Mouse (Mus musculus): ENCODE measurements at regions not wholly inside any gene's neighbourhood (a gene's known extent, or its start where the extent isn't known, plus 50 kb on each side); places are given as distances from the start of the nearest gene placed in this dataset.
A peak's percentile ranks its signal among the peaks of the same experiment; 100 is the strongest.

DNA sequence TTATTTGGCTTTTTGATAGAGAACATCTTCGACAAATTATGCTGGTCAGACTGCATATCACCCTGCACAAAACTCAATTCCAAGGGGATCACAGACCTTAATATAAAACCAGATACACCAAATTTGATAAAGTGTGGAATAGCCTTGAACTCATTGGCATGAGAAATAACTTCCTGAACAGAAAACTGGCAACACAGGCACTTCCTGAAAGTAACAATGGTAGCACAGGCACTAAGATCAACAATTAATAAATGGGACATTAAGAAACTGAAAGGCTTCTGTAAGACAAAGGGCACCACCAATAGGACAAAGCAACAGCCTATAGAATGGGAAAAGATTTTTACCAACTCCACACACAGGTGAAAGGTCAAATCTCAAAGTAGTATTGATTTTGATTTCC, 141.5 kb downstream of the Fam198b start:
- Histone ChIP-seq H3K27me3 (ENCODE audit: control insufficient read depth, insufficient read depth, low read length) (no peaks in the 10 kb centered on the region), H3K4me2 (no peak overlapping the region), H3K4me3 (ENCODE audit: low read depth, low read length) (no peak overlapping the region), H3K9me3 (ENCODE audit: control insufficient read depth, low read length) (no peaks in the 10 kb centered on the region), H3K36me3 (ENCODE audit: control insufficient read depth, insufficient read depth, low read length) (no peaks in the 10 kb centered on the region), H3K9ac (ENCODE audit: low read length) (no peak overlapping the region), H3K4me1 (ENCODE audit: control insufficient read depth, insufficient read depth, low read length) (no peaks in the 10 kb centered on the region), H3K27ac (ENCODE audit: low read depth, low read length) (no peak overlapping the region)
- ATAC-seq (ENCODE audit: low FRiP score) (no peak), DNase-seq (ENCODE audit: low spot score, missing footprints) (peak; percentile 19)
- WGBS, result 81% methylated on average over 1 of the region's 1 CpGs

DNA sequence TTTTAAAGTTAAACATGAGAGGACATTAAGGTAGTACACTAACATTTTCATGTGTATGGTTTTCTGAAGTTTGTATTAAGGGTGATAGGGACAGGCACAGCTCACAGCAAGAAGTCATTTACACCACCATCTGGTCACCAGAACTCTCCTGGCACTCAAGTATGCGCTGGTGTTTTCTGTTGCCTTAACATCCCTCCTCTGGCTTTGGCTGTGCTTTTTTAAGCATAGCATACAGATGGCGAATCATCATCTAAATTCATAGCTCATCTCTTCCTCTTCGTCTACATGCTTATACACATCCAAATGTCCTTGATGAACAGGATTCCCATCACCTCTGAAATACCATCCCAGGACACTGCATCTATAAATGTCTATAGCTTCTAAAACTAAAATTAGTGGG, 148.7 kb downstream of the Fam198b start:
- H3K4me2 ChIP-seq, result no peak overlapping the region
- H3K27me3 ChIP-seq (ENCODE audit: control insufficient read depth, insufficient read depth, low read length), result no peaks in the 10 kb centered on the region
- DNase-seq (ENCODE audit: low spot score, missing footprints) (peak; percentile 37), ATAC-seq (ENCODE audit: low FRiP score) (no peak)
- H3K36me3 ChIP-seq (ENCODE audit: control insufficient read depth, insufficient read depth, low read length), result no peaks in the 10 kb centered on the region
- H3K9me3 ChIP-seq (ENCODE audit: control insufficient read depth, low read length), result no peaks in the 10 kb centered on the region
- 76% methylated on average over 3 of the region's 3 CpGs for WGBS
- no peak overlapping the region for H3K27ac ChIP-seq (ENCODE audit: low read depth, low read length)
- no peak overlapping the region for H3K9ac ChIP-seq (ENCODE audit: low read length)
- no peaks in the 10 kb centered on the region for H3K4me1 ChIP-seq (ENCODE audit: control insufficient read depth, insufficient read depth, low read length)
- no peak overlapping the region for H3K4me3 ChIP-seq (ENCODE audit: low read depth, low read length)

DNA sequence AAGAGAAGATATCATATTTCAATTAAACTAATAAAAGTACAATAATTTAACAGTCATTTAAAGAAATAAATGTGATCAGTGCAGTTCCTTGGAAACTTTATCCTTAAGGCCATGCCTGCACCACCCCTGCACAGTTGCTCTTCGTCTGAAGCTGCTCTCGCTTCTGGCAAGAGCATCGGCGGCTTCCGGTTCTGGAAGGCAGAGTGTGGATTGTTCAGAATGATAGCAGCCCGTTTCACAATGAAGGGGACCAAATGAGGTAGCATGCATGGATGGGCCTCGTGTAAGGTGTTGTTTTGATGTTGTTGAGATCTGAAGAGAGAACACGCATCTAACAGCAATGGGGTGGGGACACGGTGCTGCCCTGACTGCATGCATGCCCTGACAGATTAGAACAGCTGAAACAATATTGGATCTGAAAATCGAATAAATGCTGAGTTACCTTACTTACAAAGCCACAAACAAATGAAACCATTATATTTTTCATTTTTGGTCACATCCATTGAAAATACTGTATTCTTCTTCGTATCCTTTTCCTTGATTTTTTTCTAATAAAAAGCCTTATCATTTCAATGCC, 154.3 kb downstream of the Fam198b start:
- Histone ChIP-seq H3K4me3 (ENCODE audit: low read depth, low read length) (no peak overlapping the region), H3K27me3 (ENCODE audit: control insufficient read depth, insufficient read depth, low read length) (no peaks in the 10 kb centered on the region), H3K9ac (ENCODE audit: low read length) (no peak overlapping the region), H3K36me3 (ENCODE audit: control insufficient read depth, insufficient read depth, low read length) (no peaks in the 10 kb centered on the region), H3K4me2 (no peak overlapping the region), H3K4me1 (ENCODE audit: control insufficient read depth, insufficient read depth, low read length) (no peaks in the 10 kb centered on the region), H3K9me3 (ENCODE audit: control insufficient read depth, low read length) (no peaks in the 10 kb centered on the region), H3K27ac (ENCODE audit: low read depth, low read length) (no peak overlapping the region)
- 86% methylated on average over 11 of the region's 11 CpGs for WGBS
- ATAC-seq (ENCODE audit: low FRiP score) (no peak), DNase-seq (ENCODE audit: low spot score, missing footprints) (peak; percentile 23)

DNA sequence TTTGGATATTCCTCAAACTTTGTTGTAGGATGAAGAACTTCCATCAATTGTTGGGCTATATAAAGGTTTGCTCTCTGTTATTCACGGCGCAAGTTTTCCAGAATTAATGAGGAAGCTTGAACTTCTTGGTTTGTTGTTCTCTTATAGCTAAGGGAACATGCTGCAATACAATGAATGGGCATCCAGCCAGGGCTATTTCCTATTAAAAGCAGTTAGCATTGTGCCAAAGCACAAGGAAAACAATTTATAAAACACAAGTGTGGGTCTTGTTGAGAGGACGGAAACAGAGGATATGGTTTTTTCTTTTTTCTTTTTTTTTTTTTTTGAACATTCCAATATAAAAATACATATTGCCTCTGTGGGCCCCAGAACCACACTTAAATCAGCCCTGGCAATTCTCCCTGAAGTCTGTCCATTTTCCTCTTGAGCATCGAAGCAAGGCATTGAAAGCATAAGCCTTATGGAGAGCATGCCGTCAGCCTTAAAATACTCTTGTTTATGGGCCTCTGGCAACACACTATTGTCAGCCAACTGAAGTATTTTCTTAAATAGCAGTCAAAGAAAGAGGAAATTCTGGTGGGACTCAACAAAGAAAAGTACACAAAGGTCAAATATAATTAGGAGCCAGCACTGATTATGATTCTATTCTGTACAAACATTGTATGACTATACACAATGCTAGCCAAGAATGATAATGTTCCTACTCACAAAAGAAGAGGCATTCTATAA, 158.6 kb downstream of the Fam198b start:
- no peaks in the 10 kb centered on the region for H3K4me1 ChIP-seq (ENCODE audit: control insufficient read depth, insufficient read depth, low read length)

DNA sequence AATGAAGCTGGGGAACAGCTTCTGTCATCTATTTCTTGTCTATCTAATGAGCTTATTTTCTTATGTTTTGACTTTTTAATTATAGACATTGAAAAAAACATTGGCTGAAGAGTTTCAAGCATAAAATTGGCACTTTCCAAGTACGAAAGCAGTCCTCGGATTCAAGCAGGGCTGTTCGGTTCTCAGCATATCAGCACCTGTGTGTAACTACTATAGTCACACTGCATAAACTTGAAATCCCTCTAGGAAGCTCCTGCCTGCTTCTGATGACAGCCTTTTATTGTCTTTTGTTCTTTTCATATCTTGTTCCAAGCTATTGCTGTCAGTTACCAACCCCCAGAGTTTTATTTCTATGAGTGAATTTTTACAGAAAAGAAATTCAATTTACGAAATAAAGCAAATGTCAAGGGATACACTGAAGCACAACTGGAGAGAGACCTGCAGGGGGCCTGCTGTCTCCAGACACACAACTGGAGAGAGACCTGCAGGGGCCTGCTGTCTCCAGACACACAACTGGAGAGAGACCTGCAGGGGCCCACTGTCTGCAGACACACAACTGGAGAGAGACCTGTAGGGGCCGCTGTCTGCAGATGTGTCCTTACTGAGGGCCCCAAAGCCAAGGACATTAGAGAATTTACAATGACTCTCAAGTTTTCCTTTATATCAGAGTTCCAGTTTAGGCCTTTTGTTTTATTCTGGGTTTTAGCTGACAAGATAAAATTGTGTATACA, 165.3 kb downstream of the Fam198b start:
- Histone ChIP-seq H3K4me3 (ENCODE audit: low read depth, low read length) (no peak overlapping the region), H3K4me1 (ENCODE audit: control insufficient read depth, insufficient read depth, low read length) (no peaks in the 10 kb centered on the region), H3K4me2 (no peak overlapping the region), H3K9ac (ENCODE audit: low read length) (no peak overlapping the region), H3K27me3 (ENCODE audit: control insufficient read depth, insufficient read depth, low read length) (no peaks in the 10 kb centered on the region), H3K9me3 (ENCODE audit: control insufficient read depth, low read length) (no peaks in the 10 kb centered on the region), H3K36me3 (ENCODE audit: control insufficient read depth, insufficient read depth, low read length) (no peaks in the 10 kb centered on the region), H3K27ac (ENCODE audit: low read depth, low read length) (no peak overlapping the region)
- 84% methylated on average over 5 of the region's 5 CpGs for whole genome bisulfite sequencing
- DNase-seq (ENCODE audit: low spot score, missing footprints) (peak; percentile 33), ATAC-seq (ENCODE audit: low FRiP score) (no peak)

More for the DNA sequence above, 158.6 kb downstream of the Fam198b start:
- Histone ChIP-seq H3K4me3 (ENCODE audit: low read depth, low read length) (no peak overlapping the region), H3K9me3 (ENCODE audit: control insufficient read depth, low read length) (no peaks in the 10 kb centered on the region), H3K4me2 (no peak overlapping the region), H3K36me3 (ENCODE audit: control insufficient read depth, insufficient read depth, low read length) (no peaks in the 10 kb centered on the region), H3K27me3 (ENCODE audit: control insufficient read depth, insufficient read depth, low read length) (no peaks in the 10 kb centered on the region), H3K9ac (ENCODE audit: low read length) (no peak overlapping the region), H3K27ac (ENCODE audit: low read depth, low read length) (no peak overlapping the region)
- no peak for ATAC-seq (ENCODE audit: low FRiP score)
- DNase-seq (ENCODE audit: low spot score, missing footprints), result peak; percentile 62
- WGBS, result 86% methylated on average over 5 of the region's 5 CpGs

DNA sequence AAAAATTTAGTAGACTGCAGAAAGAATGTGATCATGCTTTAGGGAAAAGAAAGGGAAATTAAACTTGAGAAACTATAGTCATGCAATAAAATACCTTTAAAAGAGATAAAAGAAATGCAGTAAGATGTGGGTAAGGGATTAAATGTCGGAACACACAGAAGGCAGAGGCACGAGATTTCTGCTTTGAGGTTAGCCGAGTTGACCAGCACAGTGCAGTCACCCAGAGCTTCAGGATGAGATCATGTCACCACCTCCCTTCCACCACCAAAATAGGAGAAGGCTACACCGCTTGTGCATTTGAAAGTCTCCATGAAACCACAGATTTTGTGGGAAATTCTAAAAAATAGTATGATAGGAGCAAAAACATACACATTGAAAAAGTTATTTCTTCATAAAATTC, 166.6 kb downstream of the Fam198b start:
- no peak overlapping the region for H3K4me2 ChIP-seq
- H3K27ac ChIP-seq (ENCODE audit: low read depth, low read length), result no peak overlapping the region
- H3K36me3 ChIP-seq (ENCODE audit: control insufficient read depth, insufficient read depth, low read length), result no peaks in the 10 kb centered on the region
- WGBS, result 77% methylated on average over 4 of the region's 4 CpGs
- H3K9ac ChIP-seq (ENCODE audit: low read length), result no peak overlapping the region
- H3K27me3 ChIP-seq (ENCODE audit: control insufficient read depth, insufficient read depth, low read length), result no peaks in the 10 kb centered on the region
- H3K4me3 ChIP-seq (ENCODE audit: low read depth, low read length), result no peak overlapping the region
- no peaks in the 10 kb centered on the region for H3K4me1 ChIP-seq (ENCODE audit: control insufficient read depth, insufficient read depth, low read length)
- no peak for ATAC-seq (ENCODE audit: low FRiP score)
- no peak for DNase-seq (ENCODE audit: low spot score, missing footprints)
- no peaks in the 10 kb centered on the region for H3K9me3 ChIP-seq (ENCODE audit: control insufficient read depth, low read length)

DNA sequence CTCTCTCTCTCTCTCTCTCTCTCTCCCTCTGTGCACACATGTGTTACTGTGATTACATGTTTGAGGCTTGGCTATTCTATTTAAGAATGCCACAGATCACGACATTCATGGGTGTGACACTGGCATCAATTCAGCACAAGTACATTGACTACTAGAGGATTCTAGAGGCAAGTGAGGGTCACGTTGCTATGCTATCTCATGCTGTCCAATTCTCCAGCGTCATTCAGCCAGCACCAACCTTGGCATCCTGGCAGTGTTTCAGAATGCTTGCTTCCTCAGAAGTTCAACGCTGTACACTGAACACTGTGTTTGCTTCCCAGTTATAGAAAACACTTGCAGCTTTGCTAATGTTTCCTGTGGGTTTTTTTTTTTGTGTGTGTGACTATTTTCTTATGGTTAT, 167.6 kb downstream of the Fam198b start:
- H3K9me3 ChIP-seq (ENCODE audit: control insufficient read depth, low read length), result no peaks in the 10 kb centered on the region
- H3K27me3 ChIP-seq (ENCODE audit: control insufficient read depth, insufficient read depth, low read length), result no peaks in the 10 kb centered on the region
- no peak overlapping the region for H3K27ac ChIP-seq (ENCODE audit: low read depth, low read length)
- DNase-seq (ENCODE audit: low spot score, missing footprints) (no peak), ATAC-seq (ENCODE audit: low FRiP score) (no peak)
- no peak overlapping the region for H3K4me3 ChIP-seq (ENCODE audit: low read depth, low read length)
- no peaks in the 10 kb centered on the region for H3K4me1 ChIP-seq (ENCODE audit: control insufficient read depth, insufficient read depth, low read length)
- H3K36me3 ChIP-seq (ENCODE audit: control insufficient read depth, insufficient read depth, low read length), result no peaks in the 10 kb centered on the region
- 79% methylated on average over 4 of the region's 4 CpGs for WGBS
- no peak overlapping the region for H3K4me2 ChIP-seq
- no peak overlapping the region for H3K9ac ChIP-seq (ENCODE audit: low read length)

DNA sequence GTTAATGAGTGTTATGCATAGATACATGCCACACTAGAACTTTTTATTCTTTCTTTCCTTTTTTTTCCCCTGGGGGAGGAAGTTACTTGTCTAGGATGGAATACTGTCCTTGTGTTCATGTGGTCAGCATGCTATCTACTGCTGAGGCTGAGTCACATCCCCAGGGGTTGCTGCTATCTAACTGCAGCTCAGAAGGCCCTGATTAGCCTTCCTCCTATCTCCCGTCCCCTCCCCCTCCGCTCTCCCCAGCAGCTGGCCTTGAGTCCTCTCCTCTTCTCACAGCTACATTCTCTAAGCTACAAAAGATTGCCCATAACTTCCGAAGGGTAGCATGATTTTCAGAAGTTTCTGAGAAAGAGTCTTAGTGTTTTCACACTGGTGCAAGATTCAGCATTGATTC, 168.5 kb downstream of the Fam198b start:
- Histone ChIP-seq H3K36me3 (ENCODE audit: control insufficient read depth, insufficient read depth, low read length) (no peaks in the 10 kb centered on the region), H3K4me2 (no peak overlapping the region), H3K9ac (ENCODE audit: low read length) (no peak overlapping the region), H3K4me3 (ENCODE audit: low read depth, low read length) (no peak overlapping the region), H3K9me3 (ENCODE audit: control insufficient read depth, low read length) (no peaks in the 10 kb centered on the region), H3K27ac (ENCODE audit: low read depth, low read length) (no peak overlapping the region), H3K27me3 (ENCODE audit: control insufficient read depth, insufficient read depth, low read length) (no peaks in the 10 kb centered on the region), H3K4me1 (ENCODE audit: control insufficient read depth, insufficient read depth, low read length) (no peaks in the 10 kb centered on the region)
- DNase-seq (ENCODE audit: low spot score, missing footprints) (no peak), ATAC-seq (ENCODE audit: low FRiP score) (no peak)
- 58% methylated on average over 3 of the region's 3 CpGs for WGBS

DNA sequence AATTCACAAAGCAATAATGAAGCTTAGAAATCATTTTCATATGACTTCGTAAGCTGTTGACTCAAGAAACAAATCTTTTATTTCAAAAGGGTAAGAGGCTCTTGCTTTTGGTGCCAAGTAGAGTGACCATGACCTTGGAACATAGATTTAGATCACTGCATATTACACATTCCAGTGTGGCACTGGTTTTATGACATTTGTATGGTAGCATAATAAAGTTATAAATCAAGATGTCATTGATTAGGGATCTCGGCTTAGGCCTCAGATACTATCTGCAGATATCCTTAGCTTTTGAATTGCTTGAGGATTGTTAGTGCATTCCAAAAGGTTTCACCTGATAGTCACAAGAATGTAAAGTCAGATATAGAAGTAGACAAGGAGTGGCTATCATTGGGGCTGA, 169.1 kb downstream of the Fam198b start:
- H3K4me3 ChIP-seq (ENCODE audit: low read depth, low read length), result no peak overlapping the region
- H3K4me2 ChIP-seq, result no peak overlapping the region
- H3K27ac ChIP-seq (ENCODE audit: low read depth, low read length), result no peak overlapping the region
- ATAC-seq (ENCODE audit: low FRiP score) (no peak), DNase-seq (ENCODE audit: low spot score, missing footprints) (no peak)
- 91% methylated on average over 2 of the region's 2 CpGs for WGBS
- no peaks in the 10 kb centered on the region for H3K9me3 ChIP-seq (ENCODE audit: control insufficient read depth, low read length)
- no peak overlapping the region for H3K9ac ChIP-seq (ENCODE audit: low read length)
- H3K4me1 ChIP-seq (ENCODE audit: control insufficient read depth, insufficient read depth, low read length), result no peaks in the 10 kb centered on the region
- H3K27me3 ChIP-seq (ENCODE audit: control insufficient read depth, insufficient read depth, low read length), result no peaks in the 10 kb centered on the region
- no peaks in the 10 kb centered on the region for H3K36me3 ChIP-seq (ENCODE audit: control insufficient read depth, insufficient read depth, low read length)

All from midbrain, embryonic 11.5 days (tissue).